Mouse (Mus musculus) right cerebral cortex, adult 2 months (tissue): ENCODE measurements at regions not wholly inside any gene's neighbourhood (a gene's known extent, or its start where the extent isn't known, plus 50 kb on each side); places are given as distances from the start of the nearest gene placed in this dataset.

ENCODE experiments used
- DNase-seq, 2 experiments: peaks; one replicate each; pipeline ENCODE4 v3.0.0; 2021 to 2022; ENCODE audit warnings: low spot score in 2 of 2

DNA sequence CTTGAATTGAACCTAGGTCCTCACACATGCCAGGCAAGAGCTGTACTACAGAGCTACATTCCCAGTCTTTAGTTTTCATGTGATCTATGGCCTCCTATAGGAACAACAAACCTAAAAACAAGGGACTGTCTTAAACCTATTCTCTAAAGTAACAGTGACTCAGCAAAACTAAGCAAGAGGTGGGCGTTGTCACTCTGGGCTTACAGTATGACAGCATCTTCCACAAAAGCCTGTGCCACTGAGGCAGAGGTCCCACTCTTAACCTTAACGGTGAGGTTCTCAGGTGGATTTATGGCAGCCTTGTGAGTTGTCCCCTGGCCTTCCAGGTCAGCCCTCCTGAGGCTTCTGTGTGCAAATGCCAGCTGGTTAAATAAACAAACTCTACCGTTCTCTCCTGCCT lies 82.5 kb upstream of the Irx3 start:
- DNase-seq: no peak

GRCm38 (mm10) chr8:91883012-91883411 lies 81.1 kb upstream of the Irx3 start:
- no peak for DNase-seq

GRCm38 (mm10) chr8:91878886-91879285 lies 77.0 kb upstream of the Irx3 start:
- DNase-seq: no peak

GRCm38 (mm10) chr8:91876161-91876560 lies 74.3 kb upstream of the Irx3 start:
- no peak for DNase-seq

DNA sequence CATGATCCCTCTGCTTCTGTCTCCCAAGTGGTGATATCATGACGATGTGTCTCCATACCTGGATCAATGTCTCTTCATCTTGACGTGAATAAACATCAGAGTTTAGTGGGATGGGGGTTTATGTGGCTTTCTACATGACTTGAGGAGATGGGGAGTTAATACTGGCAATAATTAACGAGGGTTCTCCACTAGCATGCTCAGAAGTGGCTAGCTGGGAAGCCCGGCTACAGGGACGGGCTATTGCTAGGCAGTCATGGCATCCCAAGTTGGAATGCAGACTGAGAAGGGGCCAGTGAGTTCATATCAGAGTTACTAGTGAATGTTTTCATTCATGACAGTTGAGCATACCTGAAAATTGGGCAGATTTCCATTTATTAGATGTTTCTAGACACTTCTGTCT lies 71.4 kb upstream of the Irx3 start:
- no peak for DNase-seq

- peak; percentile 9 for DNase-seq
Observed at GRCm38 (mm10) chr8:91872278-91873115, 70.6 kb upstream of the Irx3 start.

DNA sequence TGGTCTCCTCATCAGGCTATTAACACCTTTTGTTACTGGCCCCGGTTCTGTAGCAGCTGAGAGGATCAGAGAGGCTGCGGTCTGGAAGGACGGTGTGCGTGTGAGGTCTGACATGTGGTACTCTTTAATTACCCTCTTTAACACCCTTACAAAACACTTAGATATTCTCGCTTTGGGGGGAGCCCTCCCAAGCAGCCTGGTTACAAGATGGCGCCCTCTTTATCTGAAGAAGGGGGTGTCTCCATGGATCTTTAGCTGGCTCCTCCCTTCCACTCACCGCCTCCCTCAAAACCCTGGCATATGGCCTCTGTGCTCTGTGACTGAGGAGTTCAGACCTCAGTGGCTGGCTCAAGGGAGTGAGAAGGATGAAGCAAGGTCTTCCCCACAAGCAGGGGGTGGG lies 65.2 kb upstream of the Irx3 start:
- DNase-seq: no peak

DNA sequence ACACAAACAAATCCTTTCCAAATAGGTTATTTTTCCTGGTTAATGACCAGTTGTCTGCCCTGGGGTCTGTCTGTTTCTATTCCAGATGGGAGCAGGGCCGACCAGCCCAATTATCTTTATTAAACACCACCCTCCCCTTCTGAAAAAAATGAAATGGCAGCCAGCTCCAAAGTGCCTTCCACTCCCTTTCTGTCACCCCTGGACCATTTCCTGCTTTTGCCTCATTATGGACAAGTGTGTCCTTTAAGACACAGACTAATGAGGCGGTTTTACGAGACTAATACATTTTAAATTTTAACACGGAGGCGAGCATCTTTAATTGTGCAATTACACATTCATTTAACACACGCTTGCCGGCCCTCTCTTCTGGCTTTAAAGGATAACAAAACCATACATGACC lies 64.2 kb upstream of the Irx3 start:
- DNase-seq: no peak

DNA sequence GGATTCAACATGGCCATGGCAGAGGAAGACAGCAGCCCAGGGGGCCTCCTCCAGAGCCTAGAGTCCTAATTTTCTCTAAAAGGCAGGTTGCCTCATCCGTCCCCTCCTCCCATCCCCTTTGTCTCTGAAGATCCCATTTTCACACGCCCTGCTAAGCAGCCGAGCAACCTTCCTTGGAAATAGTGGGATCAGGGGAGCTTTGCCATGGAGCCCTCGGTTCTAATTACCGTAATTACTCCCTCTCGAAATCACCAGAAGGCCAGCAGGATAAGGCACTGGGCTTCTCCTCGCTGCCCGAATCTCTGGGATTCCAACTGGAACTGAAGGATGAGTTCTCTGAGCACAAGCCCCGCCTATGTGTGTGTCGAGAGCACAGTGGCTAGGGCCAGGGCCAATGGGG lies 63.5 kb upstream of the Irx3 start:
- DNase-seq: no peak

- DNase-seq: no peak
Observed at GRCm38 (mm10) chr8:91863505-91863904, 61.6 kb upstream of the Irx3 start.

DNA sequence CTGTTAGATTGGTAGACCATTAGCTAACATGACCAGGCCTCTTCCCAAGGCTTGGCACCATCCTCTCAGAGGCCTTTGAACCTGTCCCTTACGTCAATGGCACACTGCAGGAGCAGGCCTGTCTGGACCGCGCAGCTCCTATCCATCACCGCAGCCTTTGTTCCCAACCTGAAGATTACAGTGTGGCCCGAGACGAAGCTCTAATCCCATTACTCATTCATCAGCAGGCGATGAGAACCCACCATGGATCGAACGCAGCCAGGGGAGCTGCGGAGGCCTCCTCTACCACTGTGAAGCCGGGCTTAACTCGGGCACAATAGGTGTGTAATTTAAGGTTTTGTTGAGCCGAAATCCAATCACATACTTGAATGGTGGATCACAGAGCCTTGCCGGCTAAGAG lies 54.0 kb upstream of the Irx3 start:
- DNase-seq: no peak

GRCm38 (mm10) chr8:91854369-91854768 lies 52.5 kb upstream of the Irx3 start:
- no peak for DNase-seq

- DNase-seq: no peak
Observed at GRCm38 (mm10) chr8:91853803-91854202, 51.9 kb upstream of the Irx3 start.

DNA sequence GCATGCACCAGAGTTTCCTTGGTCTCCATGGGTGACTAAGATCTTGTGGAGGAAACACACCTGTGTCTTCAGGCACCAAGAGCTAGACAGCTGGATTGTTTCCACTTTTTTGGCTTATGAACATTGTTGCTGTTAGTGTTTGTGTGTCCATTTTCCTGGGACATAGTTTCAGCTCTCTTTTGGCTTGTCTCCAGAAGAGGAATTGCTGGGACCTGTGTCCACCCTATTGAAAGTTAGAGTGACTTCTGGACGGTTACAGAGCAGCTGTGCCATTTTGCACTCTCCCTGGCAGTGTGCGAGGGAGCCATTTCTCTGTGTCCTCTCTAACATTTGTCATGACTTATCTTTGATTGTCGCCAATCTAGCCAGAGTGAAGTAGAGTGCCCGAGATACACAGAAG lies 51.5 kb upstream of the Irx3 start:
- no peak for DNase-seq
